Mouse (Mus musculus) telencephalon, adult 2 months (tissue): ENCODE results near the gene Wdr26.

Source experiments
- DNase-seq: peaks from one replicate; pipeline ENCODE4 v3.0.0-alpha.2; 2011; ENCODE audit warnings: low read depth, low spot score

Wdr26 gene

DNA sequence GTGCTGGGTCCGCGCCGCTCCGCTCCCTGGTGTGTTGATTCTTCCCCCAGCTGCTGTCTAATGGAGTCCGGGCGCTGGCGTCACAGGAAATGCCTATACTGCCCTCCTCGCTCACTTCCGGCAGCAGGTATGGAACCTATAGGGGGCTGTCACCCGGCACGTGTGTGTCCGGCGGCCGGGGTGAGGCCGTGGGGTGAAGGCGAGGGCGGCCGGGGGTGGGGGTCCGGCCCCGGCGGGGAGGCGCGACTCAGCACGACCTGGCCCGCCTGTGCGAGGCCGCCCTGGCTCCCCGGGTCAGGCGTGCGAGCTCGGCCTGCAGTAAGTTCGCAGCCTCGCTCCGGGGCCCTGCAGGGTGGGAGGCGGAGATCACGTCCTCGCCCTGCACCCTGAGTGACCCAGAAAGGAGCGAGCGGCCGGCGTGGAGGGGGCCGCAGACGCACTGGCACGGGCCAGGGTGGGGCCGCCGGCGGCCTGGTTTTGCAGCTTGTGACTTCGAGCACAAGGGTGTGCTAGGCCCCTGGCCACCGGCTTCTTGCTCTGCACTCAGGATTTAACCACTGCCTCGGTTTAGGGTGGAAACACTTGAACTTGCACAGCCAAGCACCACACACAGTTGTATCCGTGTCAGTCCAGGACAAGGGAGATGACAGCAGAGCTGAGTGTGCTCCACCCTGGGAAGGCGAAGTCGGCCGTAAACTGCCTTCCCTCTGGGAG, at the start of gene Wdr26:
Gene Wdr26 (minus strand): TSS at position 82 of the 714 bp plus-strand sequence.
- peak; percentile 82 for DNase-seq

DNA sequence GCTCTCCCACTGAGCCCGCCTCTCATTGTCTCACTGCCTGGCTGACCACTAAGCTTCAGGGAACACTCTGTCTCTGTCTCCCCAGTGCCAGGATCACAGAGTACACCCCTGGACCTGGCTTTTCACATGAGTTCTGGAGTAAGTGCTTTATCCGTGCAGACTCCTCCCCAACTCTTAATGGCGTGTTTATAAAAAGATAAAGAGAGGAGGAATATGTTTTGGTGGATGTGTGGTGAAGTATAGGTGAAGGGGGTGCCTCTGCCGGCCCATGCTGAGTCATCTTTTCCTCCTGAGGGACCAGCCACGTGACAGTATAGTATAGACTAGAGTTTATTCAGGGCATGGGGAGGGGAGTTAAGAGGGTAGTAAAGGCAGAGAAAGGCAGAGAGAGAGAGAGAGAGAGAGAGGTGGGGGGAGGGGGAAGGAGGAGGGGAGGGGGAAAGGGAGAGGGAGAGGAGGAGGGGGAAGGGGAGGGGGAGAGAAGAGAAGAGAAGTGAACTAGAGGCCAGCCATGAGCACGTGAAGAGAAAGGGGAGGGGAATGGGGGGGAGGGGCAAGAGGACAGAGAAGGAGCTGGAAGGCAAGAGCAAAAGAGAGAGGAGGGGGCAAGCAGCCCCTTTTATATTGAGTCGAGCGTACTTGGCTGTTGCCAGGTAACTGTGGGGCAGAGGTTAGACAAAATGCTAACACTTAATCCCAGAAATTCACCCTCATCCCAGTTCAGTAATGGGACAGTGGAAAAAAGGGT, 49.3 kb upstream of the Wdr26 start:
- DNase-seq, result no peak

DNA sequence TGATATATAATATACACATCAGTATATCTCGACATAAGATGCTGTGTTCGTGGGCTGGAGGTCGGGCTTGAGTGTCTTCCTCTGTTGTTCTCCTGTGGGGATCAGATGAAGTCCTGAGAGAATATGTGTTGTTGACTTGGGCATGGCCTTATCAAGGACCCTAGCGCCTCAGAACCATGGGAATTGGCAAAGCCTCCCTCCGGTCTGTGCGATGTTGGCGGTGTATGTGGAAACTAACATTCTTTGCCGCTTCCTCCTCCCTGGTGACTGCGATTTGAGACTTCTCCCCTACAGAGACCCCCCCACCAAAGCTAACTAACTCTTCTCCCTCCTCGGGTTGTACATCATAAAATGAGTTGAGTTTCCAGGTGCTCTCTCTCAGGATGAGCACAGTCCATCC, 48.6 kb upstream of the Wdr26 start:
- no peak for DNase-seq

DNA sequence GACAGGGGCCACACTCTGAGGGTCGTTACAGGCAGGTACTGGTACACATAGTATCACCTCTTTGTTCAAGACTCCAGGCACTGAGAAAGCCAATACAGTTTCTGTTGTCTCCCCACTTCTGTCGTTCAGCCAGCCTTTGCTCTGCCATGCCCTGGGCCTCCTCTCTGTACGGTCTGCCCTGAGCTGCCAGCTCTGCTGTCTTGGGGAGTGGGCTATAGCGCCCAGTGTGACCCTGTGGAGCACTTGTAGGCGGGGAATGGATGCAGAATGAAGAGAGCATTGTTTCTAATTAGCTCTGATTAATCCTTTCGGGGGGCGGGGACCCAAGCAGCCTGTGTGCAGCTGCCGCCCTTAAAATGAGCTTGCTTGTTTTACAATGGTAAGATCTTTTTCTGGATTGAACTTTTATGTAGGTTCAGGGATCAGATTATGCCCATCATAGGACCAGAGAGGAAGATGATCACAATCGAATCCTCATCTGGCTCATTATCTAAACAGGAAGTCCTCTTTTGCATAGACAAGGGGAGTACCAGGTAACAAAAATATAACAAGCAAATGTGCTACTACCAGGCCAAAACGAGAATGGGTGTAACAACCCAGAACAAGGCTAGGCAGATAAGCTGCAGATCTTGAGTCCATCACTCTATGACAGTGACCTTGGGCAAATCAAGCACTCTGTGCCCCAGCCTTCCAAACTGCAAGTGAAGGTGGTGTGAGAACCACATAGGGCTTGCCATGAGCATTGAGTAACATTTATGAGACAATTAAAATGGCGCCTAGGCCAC, 48.0 kb upstream of the Wdr26 start:
- no peak for DNase-seq

DNA sequence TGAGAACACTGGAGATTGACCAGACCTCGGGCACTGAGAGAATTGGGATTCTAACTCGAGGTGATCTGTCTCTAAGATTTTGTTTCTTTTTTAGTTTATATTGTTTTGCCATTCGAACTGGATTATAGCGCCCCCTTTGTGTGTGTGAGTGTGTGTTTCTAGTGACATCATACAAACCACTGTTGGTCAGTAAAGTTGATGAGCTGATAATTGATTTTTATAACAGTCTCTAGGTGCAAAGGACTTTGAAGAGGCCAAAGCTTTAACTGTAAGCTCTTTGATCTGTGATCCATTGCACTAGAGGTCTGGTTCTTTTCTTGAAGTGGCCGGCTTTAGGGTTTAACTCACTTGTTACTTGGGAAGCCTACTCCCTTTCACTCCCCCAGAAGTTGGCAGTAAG, 47.3 kb upstream of the Wdr26 start:
- no peak for DNase-seq

DNA sequence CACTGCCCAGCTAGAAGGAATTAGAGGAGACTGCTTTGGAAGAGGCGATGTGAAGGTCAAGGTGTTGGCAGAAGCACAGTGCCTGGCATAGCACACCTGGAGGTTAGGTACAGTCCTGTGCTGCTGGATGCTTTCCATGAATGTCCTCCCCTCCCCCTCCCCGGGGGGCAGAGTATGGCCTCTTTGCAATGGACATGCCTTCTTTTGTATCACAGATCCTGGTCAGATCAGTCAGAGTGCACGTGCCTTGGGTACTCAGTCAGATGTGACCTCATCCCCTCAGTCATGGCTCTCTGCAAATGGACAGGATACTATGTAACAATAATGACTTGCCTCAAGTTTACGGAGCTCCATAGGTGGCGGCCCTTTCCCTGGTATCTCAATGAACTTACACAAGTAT, 46.8 kb upstream of the Wdr26 start:
- no peak for DNase-seq

DNA sequence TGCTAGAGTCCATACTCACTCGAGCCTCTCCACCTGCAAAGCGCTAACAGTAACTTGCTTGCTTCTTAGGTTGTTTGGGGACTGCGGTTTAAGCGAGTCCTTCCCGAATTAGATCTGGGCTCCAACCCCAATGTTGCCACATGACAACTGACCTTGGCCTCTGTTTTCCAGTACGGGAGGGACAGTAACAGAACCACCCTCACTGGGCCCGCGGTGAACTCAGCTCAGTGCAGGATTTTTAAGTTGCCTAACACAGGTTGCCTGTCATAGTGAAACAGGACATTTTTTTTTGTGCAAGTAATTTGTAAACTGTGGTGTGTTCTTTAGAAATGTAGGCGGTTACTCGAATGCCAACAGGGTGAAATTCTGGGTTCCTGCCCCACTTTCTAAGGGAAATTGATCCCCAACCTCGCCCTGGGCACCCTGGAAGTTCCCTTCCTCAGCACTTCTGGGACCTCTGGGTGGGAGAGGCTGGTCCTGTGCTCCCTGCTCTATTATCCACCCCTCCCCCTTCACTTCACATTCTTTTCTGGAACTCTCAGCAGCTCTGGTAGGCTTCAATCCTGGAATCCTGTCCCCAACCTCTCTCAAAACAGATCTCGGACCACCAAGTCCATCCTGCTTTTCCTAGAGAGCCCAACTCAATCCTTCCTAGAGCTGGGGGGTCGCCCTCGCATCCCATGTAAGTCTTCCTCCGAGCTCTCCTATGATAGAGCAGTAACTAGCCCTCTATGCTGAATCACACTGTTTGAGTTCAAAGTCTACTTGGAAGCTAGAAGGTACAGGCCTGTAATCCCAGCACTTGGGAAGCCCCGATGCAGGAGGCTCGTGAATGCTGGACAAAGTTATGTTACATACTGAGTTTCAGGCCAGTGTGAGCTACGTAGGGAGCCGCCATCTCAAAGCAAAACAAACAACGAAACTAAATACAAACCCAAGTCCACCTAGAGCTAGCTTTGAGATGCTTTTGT, 46.1 kb upstream of the Wdr26 start:
- DNase-seq, result no peak

DNA sequence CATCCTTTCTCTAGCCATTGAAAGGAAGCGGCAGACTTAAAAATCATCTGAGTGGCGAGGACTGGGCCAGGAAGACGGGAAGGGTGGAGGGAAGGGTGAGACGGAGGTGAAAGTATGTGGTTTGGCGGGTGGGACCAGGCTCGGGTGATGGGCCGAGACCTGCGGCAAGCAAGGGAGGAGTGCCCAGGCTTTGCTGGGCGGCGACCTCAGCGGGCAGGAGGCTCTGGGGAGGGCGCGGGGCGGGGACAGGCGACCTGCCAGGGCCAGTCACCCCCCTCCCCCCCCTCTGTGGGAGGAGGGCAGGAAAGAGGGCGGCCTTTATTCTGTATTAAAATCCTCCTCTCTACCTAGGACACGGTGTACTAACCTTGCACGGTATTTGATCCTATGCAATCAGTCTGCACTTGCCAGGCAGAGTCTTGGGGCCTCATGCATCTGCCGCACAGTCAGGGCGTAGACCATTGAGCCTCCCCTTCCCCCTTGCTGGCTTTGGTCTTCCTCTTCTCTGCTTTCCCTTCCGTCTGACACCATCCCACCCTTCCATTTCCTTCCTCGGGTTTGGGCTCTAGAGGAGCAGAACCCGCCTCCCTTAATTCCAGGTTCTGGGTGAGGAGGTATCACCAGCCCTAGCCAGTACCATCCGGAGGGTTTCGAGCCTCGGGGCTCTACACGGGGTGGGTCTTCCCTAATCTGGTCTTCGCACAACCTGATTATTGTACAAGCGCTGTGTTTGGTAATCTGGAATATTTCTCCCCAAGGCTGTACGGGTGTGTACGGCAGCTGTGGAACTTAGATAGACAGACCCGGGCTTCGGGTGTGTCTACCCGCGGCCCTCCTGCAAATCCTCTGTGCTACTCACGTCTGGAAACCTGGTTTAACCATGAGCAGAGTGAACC, 45.1 kb upstream of the Wdr26 start:
- DNase-seq, result no peak

DNA sequence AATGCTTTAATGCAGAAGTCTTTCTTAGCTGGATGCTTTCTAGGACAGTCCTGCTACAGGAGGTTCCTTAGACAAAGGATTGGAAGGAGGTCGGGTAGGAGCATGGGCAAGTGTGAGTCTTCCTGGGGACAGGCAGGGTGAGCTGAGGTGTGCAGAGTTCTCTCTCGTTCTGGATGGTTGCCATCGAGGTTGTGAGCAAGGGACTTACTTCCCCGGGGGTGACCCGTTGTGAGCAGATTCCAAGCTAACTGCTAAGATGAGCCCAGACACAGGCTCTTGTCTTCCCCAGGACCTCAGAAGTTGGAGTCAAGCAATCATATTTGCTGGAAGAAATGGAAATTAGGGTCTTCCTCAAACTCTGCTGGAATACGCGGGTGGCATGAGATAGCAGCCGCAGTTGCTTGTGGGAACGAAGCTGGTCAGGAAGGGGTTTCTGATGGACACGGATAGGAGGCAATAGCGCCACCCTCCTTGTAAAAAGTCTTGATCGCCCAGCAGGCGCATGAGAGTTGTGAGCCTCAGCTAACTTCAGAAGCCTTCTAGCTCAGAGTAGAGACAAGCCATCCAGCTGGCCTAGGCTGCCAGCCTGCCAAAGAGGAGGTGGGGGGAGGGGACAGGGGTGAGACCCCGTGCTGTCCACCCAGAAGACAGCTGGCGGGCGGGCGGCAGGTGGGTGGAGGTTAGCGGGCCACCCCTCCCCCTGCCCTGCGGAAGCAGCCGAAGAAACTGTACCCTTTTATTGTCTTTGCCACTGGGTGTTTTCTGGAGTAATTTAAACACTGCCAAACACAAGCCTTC, 44.3 kb upstream of the Wdr26 start:
- DNase-seq, result no peak

DNA sequence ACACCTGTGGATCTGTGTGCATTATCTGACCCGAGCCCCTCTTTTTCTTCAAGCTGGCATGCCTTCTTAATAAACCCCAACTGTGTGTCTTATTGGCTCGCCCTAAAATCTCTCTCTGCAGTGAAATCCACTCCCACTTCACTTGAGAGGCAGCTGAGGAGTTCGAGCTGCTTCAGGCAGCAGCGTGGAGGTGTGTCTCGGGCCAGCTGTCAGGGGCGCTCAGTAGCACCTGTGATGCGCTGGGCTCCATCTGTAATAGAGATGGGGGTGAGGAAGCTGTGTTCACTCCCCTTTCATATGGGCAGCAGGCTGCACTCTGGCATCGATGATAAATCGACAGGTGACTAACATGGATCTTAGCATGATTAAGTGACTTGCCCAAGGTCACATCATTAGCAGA, 43.6 kb upstream of the Wdr26 start:
- DNase-seq, result no peak

DNA sequence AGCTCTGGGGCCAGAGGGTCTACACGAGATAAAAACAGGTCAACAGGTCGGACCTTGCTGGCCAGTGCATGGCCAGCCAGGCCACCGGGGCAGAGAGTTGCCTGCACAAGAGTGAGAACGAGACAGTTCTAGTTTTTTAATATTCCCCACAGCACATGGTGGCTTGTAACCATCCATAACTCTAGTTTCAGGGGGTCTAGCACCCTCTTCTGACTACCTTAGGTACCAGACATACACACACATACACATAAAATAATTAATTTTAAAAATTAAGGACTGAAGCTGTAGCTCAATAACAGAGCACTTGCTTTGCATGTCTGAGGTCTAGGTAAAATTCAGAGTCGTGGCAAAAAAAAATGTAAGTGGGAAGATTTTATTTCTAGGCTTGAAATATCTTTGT, 39.8 kb upstream of the Wdr26 start:
- no peak for DNase-seq

DNA sequence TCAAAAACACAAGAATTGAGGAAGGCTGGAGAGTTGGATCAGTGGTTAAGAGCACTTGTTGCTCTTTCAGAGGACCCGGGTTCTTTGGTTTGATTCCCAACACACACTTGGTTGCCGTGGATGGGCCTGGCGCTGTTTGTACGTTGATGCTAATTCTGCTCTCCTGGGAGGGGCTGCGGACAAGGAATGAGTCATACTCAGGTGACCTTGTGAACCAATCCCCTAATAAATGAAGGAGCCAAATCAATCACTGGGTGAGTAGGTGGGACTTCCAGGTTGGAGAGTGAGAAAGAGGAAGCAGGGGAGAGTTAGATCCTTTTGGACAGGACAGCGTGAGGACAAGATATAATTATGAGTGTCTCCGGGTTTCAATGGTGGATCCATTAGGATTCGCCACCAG, 39.2 kb upstream of the Wdr26 start:
- no peak for DNase-seq

DNA sequence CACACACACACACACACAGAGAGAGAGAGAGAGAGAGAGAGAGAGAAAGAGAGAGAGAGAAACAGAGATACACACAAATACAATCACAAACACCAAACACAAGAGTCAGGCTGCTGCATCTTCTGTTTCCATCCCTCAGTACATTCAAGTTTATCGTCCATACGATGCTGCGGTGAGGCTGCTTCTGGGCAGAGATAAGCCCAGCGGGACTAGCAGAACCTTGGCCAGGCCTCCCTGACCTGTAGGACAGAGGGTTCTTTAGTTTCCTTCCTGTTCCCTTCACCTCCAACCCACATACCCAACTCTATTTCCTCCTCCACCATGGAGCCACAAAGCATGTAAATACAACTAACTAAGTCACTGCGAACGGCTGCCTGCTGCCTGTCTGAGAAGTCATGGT, 37.7 kb upstream of the Wdr26 start:
- DNase-seq, result no peak

DNA sequence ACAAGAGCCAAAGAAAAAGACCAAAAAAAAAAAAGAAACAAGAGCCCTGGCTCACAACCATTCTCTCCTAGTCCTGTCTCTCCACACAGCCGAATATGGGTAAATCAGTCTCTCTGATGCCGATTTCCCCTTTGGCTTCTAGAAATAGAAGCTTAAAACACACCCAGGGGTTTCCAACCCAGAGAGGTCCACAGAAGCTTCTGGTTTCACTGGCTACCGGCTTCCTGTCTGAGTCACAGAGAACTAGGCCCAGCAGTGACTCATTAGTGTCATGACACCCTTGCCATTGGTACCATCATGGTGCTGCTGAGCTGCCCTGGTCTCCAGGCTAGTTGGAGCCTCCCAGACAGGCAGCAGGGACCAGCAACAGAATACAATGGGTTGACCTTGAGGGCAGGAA, 35.4 kb upstream of the Wdr26 start:
- DNase-seq, result no peak

DNA sequence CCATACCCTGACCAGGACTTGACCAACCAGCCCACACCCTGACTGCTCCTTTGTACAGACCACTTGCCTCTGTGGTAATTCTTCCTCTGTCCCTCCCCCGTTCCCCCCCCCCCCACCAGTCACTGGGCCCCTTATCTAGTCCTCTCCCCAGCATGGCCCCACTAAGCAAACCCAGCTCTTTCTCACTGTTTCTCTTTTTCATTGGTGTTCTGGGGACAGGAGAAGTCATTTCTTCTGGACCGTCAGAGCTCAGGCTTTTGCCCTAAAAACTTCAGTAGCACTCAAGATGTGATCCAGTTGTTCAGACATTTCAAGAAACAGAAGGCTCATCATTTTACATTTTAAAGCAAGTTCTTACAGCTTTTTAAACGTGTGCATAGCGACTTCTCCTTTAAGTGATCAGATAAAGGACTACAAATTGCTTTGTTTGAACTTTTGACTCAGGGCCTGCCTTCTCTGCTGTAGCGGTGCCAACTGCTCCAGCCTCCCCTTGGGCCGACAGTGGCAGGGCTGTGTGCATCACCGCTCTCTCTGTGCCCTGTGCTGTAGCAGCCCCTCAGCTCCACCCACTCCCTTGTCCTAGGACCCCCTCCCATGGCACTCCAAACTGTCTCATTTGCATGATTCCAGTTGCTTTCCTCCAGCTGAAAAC, 34.8 kb upstream of the Wdr26 start:
- DNase-seq, result no peak

DNA sequence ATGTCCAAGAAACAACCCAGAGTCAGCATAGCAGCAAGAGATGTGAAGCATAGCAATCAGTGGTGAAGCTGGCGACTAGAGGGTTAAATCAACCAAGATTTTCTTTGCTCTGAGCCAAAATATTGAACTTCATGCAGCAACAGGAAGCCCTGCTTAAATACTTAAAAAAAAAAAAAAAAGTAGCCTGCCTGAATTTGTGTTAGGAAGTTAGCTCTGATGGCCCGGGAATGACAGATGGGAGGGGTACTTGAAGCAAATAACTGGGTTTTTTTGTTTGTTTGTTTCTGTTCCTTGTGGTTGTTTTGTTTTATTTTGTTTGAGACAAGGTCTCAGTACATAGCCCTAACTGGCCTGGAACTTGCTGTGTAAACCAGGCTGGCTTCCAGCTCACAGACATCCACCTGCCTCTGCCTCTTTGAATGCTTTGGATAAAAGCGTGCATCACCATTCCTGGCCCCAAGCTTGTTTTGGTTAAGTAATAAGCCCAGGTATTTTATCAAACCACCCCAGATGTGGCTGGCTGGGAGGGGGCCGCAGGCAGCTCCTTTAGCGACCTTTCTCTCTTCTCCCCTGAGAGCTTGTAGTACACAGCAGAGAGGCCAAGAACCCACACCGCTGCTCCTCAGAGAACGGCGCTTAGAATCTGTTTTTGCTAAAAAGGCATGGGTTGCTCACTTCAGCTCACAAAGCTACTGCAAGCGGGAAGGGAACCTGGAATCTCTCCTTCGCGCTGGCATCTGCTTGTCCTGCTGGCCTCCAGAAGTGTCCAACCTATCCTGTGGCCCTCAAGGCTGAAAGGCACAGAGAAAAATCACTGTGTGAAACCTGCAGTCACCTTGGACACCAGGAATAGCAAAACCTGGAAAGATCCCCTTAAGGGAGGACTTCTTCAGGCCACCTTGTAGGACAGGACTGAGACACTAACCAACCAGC, 34.0 kb upstream of the Wdr26 start:
- no peak for DNase-seq

DNA sequence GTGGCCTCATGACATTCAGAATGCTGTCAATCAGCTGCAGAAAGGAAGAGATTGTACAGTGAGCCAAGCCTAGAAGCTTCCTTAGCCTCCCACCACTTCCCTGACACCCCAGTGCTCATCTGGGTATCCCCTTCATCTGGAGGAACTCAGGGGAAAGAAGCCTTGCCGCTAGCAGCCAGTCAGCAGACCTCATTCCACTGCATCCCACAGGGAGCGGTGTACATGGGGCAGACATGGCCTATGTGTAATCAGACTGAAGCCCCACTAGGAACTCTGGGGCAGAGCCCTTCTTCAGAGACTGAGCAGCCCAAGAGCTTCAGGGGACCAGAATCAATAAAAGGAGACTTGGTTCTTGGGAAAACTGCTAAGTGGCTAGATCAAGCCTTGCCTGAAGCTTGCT, 33.3 kb upstream of the Wdr26 start:
- no peak for DNase-seq

DNA sequence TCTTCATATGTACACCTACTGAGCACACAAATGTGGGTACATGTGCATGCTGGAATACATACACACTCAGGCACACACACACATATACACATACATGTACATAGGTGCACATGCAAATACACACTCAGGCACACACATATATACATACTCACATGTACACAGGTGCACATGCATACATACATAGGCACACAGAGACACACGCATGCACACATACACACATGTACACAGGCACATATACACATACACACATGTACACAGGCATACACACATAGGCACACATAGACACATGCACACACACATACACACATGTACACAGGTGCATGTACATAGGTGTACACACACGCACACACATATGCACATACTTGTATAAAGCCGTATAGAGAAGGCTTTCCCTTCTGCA, 29.4 kb upstream of the Wdr26 start:
- DNase-seq, result no peak
